Mouse (Mus musculus) kidney, postnatal 10 days (tissue): ENCODE data around the gene Ewsr1.

ENCODE experiments used
- DNase-seq: peaks from one replicate; pipeline ENCODE4 v3.0.0; 2021; ENCODE audit warnings: mixed read lengths

Ewsr1 gene

GRCm38 (mm10) chr11:5098736-5099542 is at the start of gene Ewsr1, which contains the start of gene Rhbdd3:
Gene Ewsr1 (minus strand): TSS chr11:5099266.
Gene Rhbdd3 (plus strand): TSS chr11:5098926.
- DNase-seq, result peak; percentile 98

- DNase-seq, result peak; percentile 46
These were observed 46.5 kb upstream of the Ewsr1 start for GRCm38 (mm10) chr11:5145600-5145999.

- DNase-seq, result no peak
These were observed 42.9 kb upstream of the Ewsr1 start for GRCm38 (mm10) chr11:5141965-5142364.

- DNase-seq, result peak; percentile 65
These were observed 42.2 kb upstream of the Ewsr1 start for GRCm38 (mm10) chr11:5141252-5141651.

GRCm38 (mm10) chr11:5140619-5141018 is 41.6 kb upstream of the Ewsr1 start:
- DNase-seq, result peak; percentile 91

GRCm38 (mm10) chr11:5139372-5139771 is 40.3 kb upstream of the Ewsr1 start:
- DNase-seq, result no peak

GRCm38 (mm10) chr11:5138642-5139041 is 39.6 kb upstream of the Ewsr1 start:
- DNase-seq, result no peak

- DNase-seq, result peak; percentile 68
These were observed 36.8 kb upstream of the Ewsr1 start for GRCm38 (mm10) chr11:5135914-5136313.

- no peak for DNase-seq
These were observed 33.7 kb upstream of the Ewsr1 start for GRCm38 (mm10) chr11:5132751-5133150.

GRCm38 (mm10) chr11:5130111-5130665 is 31.1 kb upstream of the Ewsr1 start:
- no peak for DNase-seq

GRCm38 (mm10) chr11:5129035-5129480 is 30.0 kb upstream of the Ewsr1 start:
- no peak for DNase-seq

- no peak for DNase-seq
These were observed 26.6 kb upstream of the Ewsr1 start for GRCm38 (mm10) chr11:5125713-5126112.

GRCm38 (mm10) chr11:5114931-5115581 is 16.0 kb upstream of the Ewsr1 start:
- peak; percentile 93 for DNase-seq

GRCm38 (mm10) chr11:5113645-5114044 is 14.6 kb upstream of the Ewsr1 start:
- no peak for DNase-seq

GRCm38 (mm10) chr11:5109441-5109840 is 10.4 kb upstream of the Ewsr1 start:
- DNase-seq, result no peak

- DNase-seq, result no peak
These were observed 5.0 kb upstream of the Ewsr1 start for GRCm38 (mm10) chr11:5103986-5104509.

GRCm38 (mm10) chr11:5102384-5102783 is 3.3 kb upstream of the Ewsr1 start:
- no peak for DNase-seq

GRCm38 (mm10) chr11:5101641-5102040 is 2.6 kb upstream of the Ewsr1 start:
- no peak for DNase-seq

GRCm38 (mm10) chr11:5100801-5101200 is 1.7 kb upstream of the Ewsr1 start:
- DNase-seq, result no peak

GRCm38 (mm10) chr11:5100283-5100682 is 1.2 kb upstream of the Ewsr1 start:
- DNase-seq, result no peak

- peak; percentile 93 for DNase-seq
These were observed 614 bp upstream of the Ewsr1 start for GRCm38 (mm10) chr11:5099576-5100183.

- peak; percentile 56 for DNase-seq
These were observed 881 bp downstream of the Ewsr1 start for GRCm38 (mm10) chr11:5098035-5098735.
